Mouse (Mus musculus): ENCODE measurements around the gene Gin1. TPM values are rescaled to one million over a fixed set of nuclear protein-coding genes. Genes with fewer than 3 reads are reported as not detected.

Gin1 gene
- 33.7 and 44.7 TPM in 2 replicates for polyA plus RNA-seq (2015; fragmentation: Nextera tagmentation; extraction: Ambion mirVana)

DNA sequence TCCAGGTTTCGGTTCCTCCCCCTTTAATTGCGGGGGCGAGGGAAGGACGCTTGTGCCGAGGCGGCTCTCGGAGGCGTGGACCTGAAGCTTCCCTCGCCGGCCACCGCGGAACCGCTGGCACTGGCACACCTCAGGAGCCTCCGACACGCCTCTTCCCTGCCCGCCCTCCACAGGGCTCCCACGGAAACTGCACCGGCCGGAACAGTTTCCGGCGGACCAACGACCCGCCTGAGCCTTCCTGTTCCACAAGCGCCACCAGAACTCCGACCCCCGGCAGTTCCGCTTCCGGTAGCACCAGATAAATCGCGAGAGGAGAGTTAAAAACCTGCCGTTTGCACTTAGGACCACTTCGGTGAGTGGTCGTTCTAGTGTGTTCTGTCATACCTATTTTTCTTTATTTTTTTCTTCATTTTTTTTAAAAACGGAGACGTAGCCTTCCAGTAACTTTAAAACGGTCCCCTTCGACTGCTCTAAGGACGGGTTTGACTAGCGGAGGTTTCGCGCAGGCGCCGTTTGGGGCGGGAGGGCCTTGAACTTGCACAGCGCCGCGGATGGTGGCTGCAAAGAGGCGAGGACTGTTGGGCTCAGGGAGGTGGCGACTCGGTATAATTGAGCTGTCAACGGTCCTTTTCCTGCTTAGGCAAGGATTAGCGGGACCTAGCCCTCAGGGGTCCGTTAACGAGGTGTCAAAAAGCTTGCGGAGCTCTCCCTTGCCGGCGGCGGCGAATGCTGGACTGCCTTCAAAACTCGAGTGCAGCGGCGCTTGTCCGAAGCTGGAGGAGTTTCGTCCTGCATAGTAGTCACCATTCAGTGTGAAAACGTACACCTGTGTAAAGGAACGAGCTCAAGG, at the start of gene Gin1, which contains the start of gene Ppip5k2:
Gin1 (plus strand) TSS at position 269 of the 850 bp plus-strand sequence.
Ppip5k2 (minus strand) TSS at position 508 of the 850 bp plus-strand sequence.

Other genes starting within 250 kb of the Gin1 start
- 10.6 and 12.7 TPM in 2 replicates for gene D1Ertd622e, start 108.1 kb upstream of the Gin1 start, polyA plus RNA-seq (2015; fragmentation: Nextera tagmentation; extraction: Ambion mirVana)
- gene Ppip5k2, start 239 bp downstream of the Gin1 start, polyA plus RNA-seq (2015; fragmentation: Nextera tagmentation; extraction: Ambion mirVana), result 11.6 and 12.1 TPM in 2 replicates

Data from adrenal gland, postnatal 0 days (tissue).